Mouse (Mus musculus) testis, adult 2 months (tissue): Measurements from ENCODE around the gene Pdzd7.

Experiments
- CTCF ChIP-seq: fragments of 200-500 bp; IDR thresholded peaks from 2 replicates; pipeline ENCODE4 v1.5.1; 2012; ENCODE audit warnings: low read depth, mild to moderate bottlenecking, inconsistent platforms, low read length, moderate library complexity; ENCODE audit not compliant: control insufficient read depth, insufficient read depth, insufficient replicate concordance
- POLR2A ChIP-seq: fragments of 200-500 bp; IDR thresholded peaks from 2 replicates; pipeline ENCODE4 v1.6.1; 2012; ENCODE audit warnings: low read depth, mild to moderate bottlenecking, inconsistent platforms, low read length, moderate library complexity; ENCODE audit not compliant: control insufficient read depth

- TF ChIP-seq CTCF (peak; percentile 29; the same call in 1 of the 2 replicates), POLR2A (no peak)
These were observed 31.3 kb upstream of the Pdzd7 start for GRCm38 (mm10) chr19:45076586-45077510.
